Mouse (Mus musculus) lung, postnatal 0 days (tissue): Measurements from ENCODE around the gene Kif21a.

Experiments used
- CTCF ChIP-seq: IDR thresholded peaks from 2 replicates; pipeline ENCODE4 v1.5.1; 2016; ENCODE audit warnings: antibody characterized with exemption, mild to moderate bottlenecking
- EP300 ChIP-seq: IDR thresholded peaks from 2 replicates; pipeline ENCODE4 v1.6.1; 2016; ENCODE audit warnings: antibody characterized with exemption, mild to moderate bottlenecking, control low read depth

GRCm38 (mm10) chr15:91034090-91034489 is 15.7 kb downstream of the Kif21a start:
- no peak for TF ChIP-seq CTCF
- no peak for TF ChIP-seq EP300
